Mouse (Mus musculus) embryonic fibroblast, embryonic 13.5 days (primary cell): ENCODE data around the gene Trim41.
"Not testable (repeated sequence)": the region's sequence is repeated elsewhere in the genome, so short reads cannot be mapped to it uniquely, and the experiment has no call there.

Experiments
- CTCF ChIP-seq: IDR thresholded peaks from 2 replicates; pipeline ENCODE4 v1.5.1; 2011; ENCODE audit warnings: mild to moderate bottlenecking, control low read depth, low read length, moderate library complexity, borderline replicate concordance; ENCODE audit not compliant: insufficient read depth
- POLR2A ChIP-seq: IDR thresholded peaks from 2 replicates; pipeline ENCODE4 v1.6.1; 2011; ENCODE audit warnings: low read depth, mild to moderate bottlenecking, control low read depth, low read length, moderate library complexity

DNA sequence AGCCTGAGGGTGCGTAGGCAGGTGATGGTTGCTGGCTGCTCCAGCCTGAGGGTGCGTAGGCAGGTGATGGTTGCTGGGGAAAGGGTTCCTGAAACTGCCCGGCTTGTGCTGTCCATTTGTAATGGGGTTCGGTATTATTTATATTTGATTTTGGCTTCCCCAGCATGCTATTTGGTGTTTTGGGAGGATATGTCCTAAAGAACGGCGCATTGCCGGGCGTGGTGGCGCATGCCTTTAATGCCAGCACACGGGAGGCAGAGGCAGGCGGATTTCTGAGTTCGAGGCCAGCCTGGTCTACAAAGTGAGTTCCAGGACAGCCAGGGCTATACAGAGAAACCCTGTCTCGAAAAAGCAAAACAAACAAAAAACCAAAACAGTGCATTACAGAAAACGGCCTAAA, 4.1 kb upstream of the Trim41 start:
- not testable (repeated sequence) for TF ChIP-seq POLR2A, CTCF
